Mouse (Mus musculus): ENCODE data around the gene Gm49354. TPM values are rescaled to one million over a fixed set of nuclear protein-coding genes. Genes with fewer than 3 reads are reported as not detected.
"Not testable (repeated sequence)": the region's sequence is repeated elsewhere in the genome, so short reads cannot be mapped to it uniquely, and the experiment has no call there.

Gene Gm49354
- polyA plus RNA-seq, 1 experiment from 2014 or later, result not detected

GRCm38 (mm10) chr13:59728378-59729093 is 53.5 kb downstream of the Gm49354 start:
- H3K36me3 ChIP-seq (replicated peaks), result no peaks in the 10 kb centered on the region
- H3K4me1 ChIP-seq, result peaks cover 16% of the 10 kb centered on the region
- peak; percentile 84 for DNase-seq (ENCODE audit: low spot score)
- H3K4me3 ChIP-seq, result no peak overlapping the region
- WGBS, result 34% methylated on average over 7 of the region's 7 CpGs
- H3K27me3 ChIP-seq (replicated peaks; ENCODE audit: low read depth, poor library complexity, severe bottlenecking), result peaks cover 25% of the 10 kb centered on the region
- no peak overlapping the region for H3K27ac ChIP-seq (replicated peaks)
- H3K9me3 ChIP-seq, result no peaks in the 10 kb centered on the region

GRCm38 (mm10) chr13:59726139-59726867 is 55.7 kb downstream of the Gm49354 start:
- Histone ChIP-seq H3K27ac (replicated peaks) (no peak overlapping the region), H3K36me3 (replicated peaks) (no peaks in the 10 kb centered on the region), H3K27me3 (replicated peaks; ENCODE audit: low read depth, poor library complexity, severe bottlenecking) (peaks cover 25% of the 10 kb centered on the region), H3K9me3 (no peaks in the 10 kb centered on the region), H3K4me3 (peak overlapping the region; percentile 41), H3K4me1 (peaks cover 16% of the 10 kb centered on the region)
- 37% methylated on average over 29 of the region's 29 CpGs for WGBS
- peak; percentile 12 for DNase-seq (ENCODE audit: low spot score)

- 79% methylated on average over 1 of the region's 1 CpGs for WGBS
- not testable (repeated sequence) for H3K27ac ChIP-seq (replicated peaks); H3K36me3 ChIP-seq (replicated peaks); H3K9me3 ChIP-seq; H3K4me3 ChIP-seq; DNase-seq (ENCODE audit: low spot score)
- peaks cover 21% of the 10 kb centered on the region for H3K4me1 ChIP-seq
- H3K27me3 ChIP-seq (replicated peaks; ENCODE audit: low read depth, poor library complexity, severe bottlenecking), result peaks cover 14% of the 10 kb centered on the region
Observed at GRCm38 (mm10) chr13:59722089-59722488, 60.0 kb downstream of the Gm49354 start.

- H3K27me3 ChIP-seq (replicated peaks; ENCODE audit: low read depth, poor library complexity, severe bottlenecking), result no peaks in the 10 kb centered on the region; the same call in 1 of the 2 replicates
- no peaks in the 10 kb centered on the region for H3K9me3 ChIP-seq
- no peak overlapping the region for H3K27ac ChIP-seq (replicated peaks)
- no peak for DNase-seq (ENCODE audit: low spot score)
- WGBS, result 89% methylated on average over 1 of the region's 1 CpGs
- H3K4me1 ChIP-seq, result peaks cover 11% of the 10 kb centered on the region
- H3K36me3 ChIP-seq (replicated peaks), result no peaks in the 10 kb centered on the region
- no peak overlapping the region for H3K4me3 ChIP-seq
Observed at GRCm38 (mm10) chr13:59719475-59719874, 62.6 kb downstream of the Gm49354 start.

GRCm38 (mm10) chr13:59718857-59719440 is 63.1 kb downstream of the Gm49354 start:
- not testable (repeated sequence) for H3K27me3 ChIP-seq (replicated peaks; ENCODE audit: low read depth, poor library complexity, severe bottlenecking); H3K36me3 ChIP-seq (replicated peaks); H3K27ac ChIP-seq (replicated peaks); H3K9me3 ChIP-seq; H3K4me1 ChIP-seq; H3K4me3 ChIP-seq; DNase-seq (ENCODE audit: low spot score)
- 39% methylated on average over 6 of the region's 6 CpGs for WGBS

GRCm38 (mm10) chr13:59713710-59714109 is 68.3 kb downstream of the Gm49354 start:
- DNase-seq (ENCODE audit: low spot score), result no peak
- Histone ChIP-seq H3K36me3 (replicated peaks) (no peaks in the 10 kb centered on the region), H3K9me3 (no peaks in the 10 kb centered on the region), H3K4me1 (no peaks in the 10 kb centered on the region), H3K27ac (replicated peaks) (no peak overlapping the region), H3K27me3 (replicated peaks; ENCODE audit: low read depth, poor library complexity, severe bottlenecking) (no peaks in the 10 kb centered on the region; the same call in 1 of the 2 replicates), H3K4me3 (no peak overlapping the region)
- WGBS, result 44% methylated on average over 3 of the region's 3 CpGs

- not testable (repeated sequence) for H3K9me3 ChIP-seq; H3K27me3 ChIP-seq (replicated peaks; ENCODE audit: low read depth, poor library complexity, severe bottlenecking); H3K27ac ChIP-seq (replicated peaks); H3K4me3 ChIP-seq; H3K36me3 ChIP-seq (replicated peaks); DNase-seq (ENCODE audit: low spot score); H3K4me1 ChIP-seq
- WGBS, result 67% methylated on average over 3 of the region's 3 CpGs
Observed at GRCm38 (mm10) chr13:59711984-59712383, 70.1 kb downstream of the Gm49354 start, which contains the start of gene Spata31d1b. Gene Spata31d1b (plus strand): TSS chr13:59712284.

GRCm38 (mm10) chr13:59710230-59710629 is 71.8 kb downstream of the Gm49354 start, which contains the start of gene Spata31d1a:
Gene Spata31d1a (minus strand): TSS chr13:59710330.
- Histone ChIP-seq H3K36me3 (replicated peaks) (no peaks in the 10 kb centered on the region), H3K9me3 (no peaks in the 10 kb centered on the region), H3K27me3 (replicated peaks; ENCODE audit: low read depth, poor library complexity, severe bottlenecking) (no peaks in the 10 kb centered on the region; the same call in 1 of the 2 replicates), H3K4me1 (0 out of 2 replicates have a peak, but pooled peaks cover 5% of the 10 kb centered on the region), H3K27ac (replicated peaks) (no peak within 1 kb of the TSS), H3K4me3 (no peak within 1 kb of the TSS)
- no peak for DNase-seq (ENCODE audit: low spot score)
- WGBS, result 89% methylated on average over 15 of the region's 15 CpGs

Other genes starting within 250 kb of the Gm49354 start
- gene Agtpbp1, start 197.0 kb downstream of the Gm49354 start, polyA plus RNA-seq (2016; fragmentation: Nextera tagmentation; extraction: Ambion mirVana), result 10.4 and 10.8 TPM in 2 replicates
- gene Naa35, start 197.0 kb downstream of the Gm49354 start, polyA plus RNA-seq (2016; fragmentation: Nextera tagmentation; extraction: Ambion mirVana), result 111 and 114 TPM in 2 replicates
- gene Golm1, start 106.4 kb downstream of the Gm49354 start, polyA plus RNA-seq (2016; fragmentation: Nextera tagmentation; extraction: Ambion mirVana), result 99.3 and 115 TPM in 2 replicates
- not detected in 2 replicates for gene 4921517D22Rik, start 88.1 kb downstream of the Gm49354 start, polyA plus RNA-seq (2016; fragmentation: Nextera tagmentation; extraction: Ambion mirVana)
- 0.02 and 0.14 TPM in 2 replicates for gene Spata31d1a, start 71.9 kb downstream of the Gm49354 start, polyA plus RNA-seq (2016; fragmentation: Nextera tagmentation; extraction: Ambion mirVana)
- gene Spata31d1b, start 70.0 kb downstream of the Gm49354 start, polyA plus RNA-seq (2016; fragmentation: Nextera tagmentation; extraction: Ambion mirVana), result not detected in 2 replicates
- not detected in 2 replicates for gene Spata31d1d, start 50.5 kb downstream of the Gm49354 start, polyA plus RNA-seq (2016; fragmentation: Nextera tagmentation; extraction: Ambion mirVana)
- gene 1700014D04Rik, start 35.5 kb downstream of the Gm49354 start, polyA plus RNA-seq (2016; fragmentation: Nextera tagmentation; extraction: Ambion mirVana), result 0.11 and 0.21 TPM in 2 replicates
- 86.9 and 92.1 TPM in 2 replicates for gene Isca1, start 12.4 kb downstream of the Gm49354 start, polyA plus RNA-seq (2016; fragmentation: Nextera tagmentation; extraction: Ambion mirVana)
- 40.7 and 41.3 TPM in 2 replicates for gene Tut7, start 40.9 kb upstream of the Gm49354 start, polyA plus RNA-seq (2016; fragmentation: Nextera tagmentation; extraction: Ambion mirVana)